Mouse (Mus musculus): ENCODE measurements around the gene Prss23.

GRCm38 (mm10) chr7:89563501-89563900 is 36.5 kb upstream of the Prss23 start:
- TF ChIP-seq MYOD1 (IDR thresholded peaks at IDR 0.05; ENCODE audit: control insufficient read depth in 1 of 3, insufficient read length in 2 of 3, low read depth in 2 of 3) = no peak
- no peak for TF ChIP-seq E2F4 (IDR thresholded peaks at IDR 0.05; ENCODE audit: insufficient read depth)
- TF ChIP-seq POLR2A (IDR thresholded peaks at IDR 0.05; ENCODE audit: insufficient read length, low read depth) = no peak
- TF ChIP-seq TCF12 (IDR thresholded peaks at IDR 0.05; ENCODE audit: insufficient read depth, poor library complexity, severe bottlenecking) = no peak
- no peak for TF ChIP-seq MAX (IDR thresholded peaks at IDR 0.05; ENCODE audit: low read depth)
- TF ChIP-seq SRF (IDR thresholded peaks at IDR 0.05; ENCODE audit: control insufficient read depth, insufficient read length, low read depth) = no peak
- no peak for TF ChIP-seq MYOG (IDR thresholded peaks at IDR 0.05; ENCODE audit: control insufficient read depth in 1 of 3, insufficient read depth in 1 of 3, insufficient read length in 2 of 3, low read depth in 2 of 3)
- TF ChIP-seq USF1 (IDR thresholded peaks at IDR 0.05; ENCODE audit: low read depth) = no peak
- TF ChIP-seq POLR2AphosphoS2 (IDR thresholded peaks at IDR 0.05; ENCODE audit: insufficient read length, low read depth) = no peak
- no peak for TF ChIP-seq REST (IDR thresholded peaks at IDR 0.05; ENCODE audit: insufficient read depth, insufficient read length)
- peak; percentile 48; the same call in 1 of the 2 replicates for TF ChIP-seq CEBPB (IDR thresholded peaks at IDR 0.05; ENCODE audit: insufficient read depth, poor library complexity, severe bottlenecking)
- no peak for TF ChIP-seq TCF3 (IDR thresholded peaks at IDR 0.05; ENCODE audit: insufficient read length, low read depth)
